Mouse (Mus musculus) ES-E14 (cell line): ENCODE measurements around the gene Klhl3.

ENCODE experiments used
- CHD2 ChIP-seq: IDR thresholded peaks from 2 replicates; pipeline ENCODE4 v1.6.1; 2014; ENCODE audit warnings: mild to moderate bottlenecking, low read depth, low read length, inconsistent platforms
- HCFC1 ChIP-seq: IDR thresholded peaks from 2 replicates; pipeline ENCODE4 v1.6.1; 2012; ENCODE audit warnings: low read length, inconsistent platforms, borderline replicate concordance; ENCODE audit not compliant: insufficient read depth
- MAFK ChIP-seq: IDR thresholded peaks from 2 replicates; pipeline ENCODE4 v1.6.1; 2014; ENCODE audit warnings: mild to moderate bottlenecking, low read depth, low read length, inconsistent platforms; ENCODE audit not compliant: insufficient read depth
- ZC3H11A ChIP-seq: IDR thresholded peaks from 2 replicates; pipeline ENCODE4 v1.6.1; 2012; ENCODE audit warnings: low read depth, mild to moderate bottlenecking, inconsistent platforms, low read length, borderline replicate concordance

GRCm38 (mm10) chr13:58070504-58070903, 42.9 kb downstream of the Klhl3 start:
- TF ChIP-seq ZC3H11A (no peak), CHD2 (no peak), HCFC1 (no peak), MAFK (no peak)
